ENCODE assay signal across 9 mouse cellular contexts in the genomic region with DNA sequence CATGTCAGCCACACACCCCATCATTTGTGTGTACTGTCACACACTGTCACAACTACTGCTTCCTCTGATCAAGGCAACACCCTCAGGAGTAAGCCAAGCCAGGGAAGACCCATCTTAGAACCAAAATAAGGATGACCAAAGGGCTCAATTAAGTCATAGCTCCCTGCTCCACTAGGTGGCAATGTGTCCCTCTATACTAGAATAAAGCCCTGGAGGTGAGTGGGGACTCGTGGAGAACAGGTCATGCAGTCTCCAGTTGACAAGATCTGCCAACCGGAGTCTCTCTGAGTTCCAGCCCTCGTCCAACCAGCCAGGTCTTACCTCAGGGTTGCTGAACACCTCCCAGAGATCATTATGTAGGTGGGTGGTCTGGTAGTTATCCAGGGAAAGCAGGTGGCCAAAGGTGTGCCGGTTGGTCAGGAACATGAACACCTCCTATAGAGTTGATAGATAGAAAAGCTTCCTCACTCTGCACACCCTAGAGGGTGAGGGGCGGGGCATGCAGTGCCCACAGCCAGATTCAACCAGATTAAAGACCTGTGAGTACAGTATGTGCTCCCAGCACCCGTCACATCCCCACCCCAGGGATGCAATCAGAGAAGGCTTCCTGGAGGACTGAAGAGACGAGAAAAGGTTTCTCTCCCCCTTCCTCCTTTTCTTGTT. TPM values are rescaled to one million over a fixed set of nuclear protein-coding genes. Genes with fewer than 3 reads are reported as not detected.
A peak's percentile ranks its signal among the peaks of the same experiment; 100 is the strongest.
DNase-seq lines count a peak whose midpoint lies in the region; ATAC-seq and TF ChIP-seq lines count a peak whose summit lies in the region.
"Had no signal": no experiment of that assay in that cellular context is flagged by ENCODE, and none has a peak within 500 bp of the region (broad histone marks: within the 10 kb centered on the region; RNA-seq: fewer than 3 reads in every experiment).

No protein-coding gene starts in this region.

- no peak overlapping the region for H3K4me2 ChIP-seq in heart, embryonic 14.5 days (ENCODE audit: low read length)
- no peak overlapping the region for H3K4me2 ChIP-seq in kidney, postnatal 0 days (ENCODE audit: low read length)
- H3K4me2 ChIP-seq: embryonic facial prominence, embryonic 12.5 days had no signal

- no peak overlapping the region for H3K27ac ChIP-seq in heart, embryonic 14.5 days (replicated peaks in 1 of 2; ENCODE audit: control insufficient read depth in 1 of 2, insufficient read depth in 1 of 2, low read depth in 2 of 2, low read length in 2 of 2)
- H3K27ac ChIP-seq in MEL (ENCODE audit: control insufficient read depth, low read depth, low read length), result no peak overlapping the region
- no peak overlapping the region for H3K27ac ChIP-seq in kidney, postnatal 0 days
- H3K27ac ChIP-seq: embryonic facial prominence, embryonic 12.5 days had no signal

- no peak for DNase-seq in heart, adult 8-10 months (ENCODE audit: low spot score)
- DNase-seq in A20 (ENCODE audit: low read depth, low spot score) (peak; percentile 59), MEL (ENCODE audit: low read depth, low spot score) (peak; percentile 67)
- DNase-seq in kidney, postnatal 0 days (ENCODE audit: low spot score), result peak; percentile 85
- no peak for DNase-seq in cerebellum, adult 11-12 months

- TF ChIP-seq RAD21 in MEL (IDR thresholded peaks at IDR 0.05; ENCODE audit: low read depth, low read length), result peak; percentile 50

- H3K9me3 ChIP-seq in heart, embryonic 14.5 days (ENCODE audit: control insufficient read depth, low read length), result no peaks in the 10 kb centered on the region
- H3K9me3 ChIP-seq in MEL (replicated peaks; ENCODE audit: insufficient read depth, low read length), result no peaks in the 10 kb centered on the region
- no peaks in the 10 kb centered on the region for H3K9me3 ChIP-seq in kidney, postnatal 0 days (replicated peaks; ENCODE audit: low read length)
- H3K9me3 ChIP-seq: embryonic facial prominence, embryonic 12.5 days had no signal

- no peak overlapping the region for H3K4me3 ChIP-seq in heart, embryonic 14.5 days (ENCODE audit: control insufficient read depth in 1 of 2, insufficient read depth in 1 of 2, low read depth in 1 of 2, low read length in 2 of 2)
- no peak overlapping the region for H3K4me3 ChIP-seq in MEL (ENCODE audit: control insufficient read depth in 1 of 2, insufficient read depth in 1 of 2, low read depth in 2 of 2, low read length in 2 of 2)
- no peak overlapping the region for H3K4me3 ChIP-seq in kidney, postnatal 0 days (replicated peaks; ENCODE audit: low read depth, low read length)
- H3K4me3 ChIP-seq: embryonic facial prominence, embryonic 12.5 days had no signal

- WGBS in heart, embryonic 14.5 days, result 57% methylated on average over 7 of the region's 7 CpGs
- 55% methylated on average over 7 of the region's 7 CpGs for WGBS in kidney, postnatal 0 days

- TF ChIP-seq CTCF in MEL (IDR thresholded peaks at IDR 0.05 in 2 of 3, conservative IDR thresholded peaks at IDR 0.05 in 1 of 3; ENCODE audit: control insufficient read depth in 1 of 3, insufficient read depth in 1 of 3, low read depth in 2 of 3, low read length in 3 of 3, poor library complexity in 1 of 3, severe bottlenecking in 1 of 3), result peak; percentile 35 to 74 (median 67); a peak in 5 of 6 replicates
- TF ChIP-seq CTCF in kidney, postnatal 0 days (IDR thresholded peaks at IDR 0.05; ENCODE audit: low read depth), result peak; percentile 80

- TF ChIP-seq POLR2A in MEL (IDR thresholded peaks at IDR 0.05; ENCODE audit: control insufficient read depth in 1 of 2, insufficient read depth in 1 of 2, low read depth in 1 of 2, low read length in 2 of 2, poor library complexity in 1 of 2), result no peak

- no peaks in the 10 kb centered on the region for H3K4me1 ChIP-seq in heart, embryonic 14.5 days (ENCODE audit: control insufficient read depth in 2 of 2, insufficient read depth in 2 of 2, low read length in 2 of 2)
- H3K4me1 ChIP-seq in MEL (ENCODE audit: control insufficient read depth in 1 of 2, insufficient read depth in 2 of 2, low read length in 2 of 2), result no peaks in the 10 kb centered on the region
- H3K4me1 ChIP-seq in kidney, postnatal 0 days (replicated peaks; ENCODE audit: insufficient read depth, low read length), result no peaks in the 10 kb centered on the region
- H3K4me1 ChIP-seq: embryonic facial prominence, embryonic 12.5 days had no signal

- peaks cover 81% of the 10 kb centered on the region for H3K36me3 ChIP-seq in heart, embryonic 14.5 days (ENCODE audit: control insufficient read depth, insufficient read depth, low read length)
- H3K36me3 ChIP-seq in MEL (ENCODE audit: control insufficient read depth in 1 of 2, insufficient read depth in 2 of 2, low read length in 2 of 2), result no peaks in the 10 kb centered on the region
- peaks cover 13% of the 10 kb centered on the region; the same call in 1 of the 2 replicates for H3K36me3 ChIP-seq in kidney, postnatal 0 days (ENCODE audit: insufficient read depth, low read length)

- no peak for TF ChIP-seq EP300 in MEL (IDR thresholded peaks at IDR 0.05; ENCODE audit: low read depth in 1 of 2, low read length in 2 of 2)

- peak; percentile 15; the same call in 1 of the 2 replicates for ATAC-seq in heart, embryonic 14.5 days (ENCODE audit: insufficient number of reproducible peaks, insufficient read depth, low FRiP score, low read depth)
- ATAC-seq in erythroblast, adult 5-6 weeks (replicated peaks; ENCODE audit: low FRiP score, poor library complexity, severe bottlenecking), result peak; percentile 53; the same call in 1 of the 2 replicates
- ATAC-seq in kidney, postnatal 0 days (replicated peaks; ENCODE audit: low FRiP score, low read depth), result peak; percentile 56
- ATAC-seq in megakaryocyte progenitor cell, adult 5-6 weeks (replicated peaks; ENCODE audit: poor library complexity), result peak; percentile 90

- H3K27me3 ChIP-seq in heart, embryonic 14.5 days (ENCODE audit: control insufficient read depth, insufficient read depth, low read length), result no peaks in the 10 kb centered on the region
- no peaks in the 10 kb centered on the region for H3K27me3 ChIP-seq in MEL (ENCODE audit: control insufficient read depth in 1 of 2, insufficient read depth in 2 of 2, low read length in 2 of 2)
- H3K27me3 ChIP-seq in kidney, postnatal 0 days (ENCODE audit: insufficient read depth, low read length), result no peaks in the 10 kb centered on the region
- H3K27me3 ChIP-seq: embryonic facial prominence, embryonic 12.5 days had no signal

- no peaks in the 10 kb centered on the region for H3K79me2 ChIP-seq in MEL (ENCODE audit: control insufficient read depth, insufficient read depth, low read length, poor library complexity)

- no peak overlapping the region for H3K9ac ChIP-seq in heart, embryonic 14.5 days (ENCODE audit: low read length)
- H3K9ac ChIP-seq in MEL (ENCODE audit: control insufficient read depth, low read depth, low read length, poor library complexity, severe bottlenecking), result no peak overlapping the region
- no peak overlapping the region for H3K9ac ChIP-seq in kidney, postnatal 0 days (ENCODE audit: low read depth, low read length)
- H3K9ac ChIP-seq: embryonic facial prominence, embryonic 12.5 days had no signal

RNA-seq across cellular contexts. Expression of a gene that starts 14.1 kb away (rescaled TPM):
- polyA plus RNA-seq in heart, embryonic 14.5 days (2014; fragmentation: Nextera tagmentation; extraction: Ambion mirVana), result 107 and 117 TPM in 2 replicates
- 100 to 1,000 TPM; 664 to 803 (median 747) TPM for total RNA-seq in heart, adult 8-10 months (2022)
- 16.0 and 19.0 TPM in 2 replicates for total RNA-seq in MEL (2012; rRNA removed)
- 10 to 100 TPM in 1 of 2 experiments, not detected in 1; 32.8 TPM for polyA plus RNA-seq in MEL (2012; ENCODE audit: insufficient read depth in 1 of 2, insufficient read length in 2 of 2, low read depth in 1 of 2, low replicate concordance in 2 of 2, missing spikeins in 1 of 2)
- total RNA-seq in erythroblast, adult 5-6 weeks (2015; ENCODE audit: low replicate concordance), result 5.2 and 5.6 TPM in 2 replicates
- total RNA-seq in erythroblast, adult 5-6 weeks (2017; ENCODE audit: low replicate concordance), result 6.1 and 6.6 TPM in 2 replicates
- 28.9 and 33.8 TPM in 2 replicates for polyA plus RNA-seq in kidney, postnatal 0 days (2015; fragmentation: Nextera tagmentation; extraction: Ambion mirVana)
- total RNA-seq in megakaryocyte progenitor cell, adult 5-6 weeks (2015), result 24.3 and 25.0 TPM in 2 replicates
- 29.1 and 33.6 TPM in 2 replicates for total RNA-seq in megakaryocyte progenitor cell, adult 5-6 weeks (2017)

RNA-seq across cellular contexts. Expression of a gene that starts 18.0 kb away (rescaled TPM):
- polyA plus RNA-seq in heart, embryonic 14.5 days (2014; fragmentation: Nextera tagmentation; extraction: Ambion mirVana), result 50.1 and 50.7 TPM in 2 replicates
- 10 to 100 TPM; 52.7 to 66.9 (median 61.3) TPM for total RNA-seq in heart, adult 8-10 months (2022)
- total RNA-seq in MEL (2012; rRNA removed), result 7.2 and 8.2 TPM in 2 replicates
- polyA plus RNA-seq in MEL (2012; ENCODE audit: insufficient read depth in 1 of 2, insufficient read length in 2 of 2, low read depth in 1 of 2, low replicate concordance in 2 of 2, missing spikeins in 1 of 2), result 10 to 100 TPM in 1 of 2 experiments, not detected in 1; 20.8 TPM
- total RNA-seq in erythroblast, adult 5-6 weeks (2015; ENCODE audit: low replicate concordance), result 1.5 and 2.1 TPM in 2 replicates
- total RNA-seq in erythroblast, adult 5-6 weeks (2017; ENCODE audit: low replicate concordance), result 2.4 and 2.6 TPM in 2 replicates
- polyA plus RNA-seq in kidney, postnatal 0 days (2015; fragmentation: Nextera tagmentation; extraction: Ambion mirVana), result 38.1 and 38.2 TPM in 2 replicates
- 4.8 and 5.6 TPM in 2 replicates for total RNA-seq in megakaryocyte progenitor cell, adult 5-6 weeks (2015)
- total RNA-seq in megakaryocyte progenitor cell, adult 5-6 weeks (2017), result 10.5 and 12.2 TPM in 2 replicates

RNA-seq across cellular contexts. Expression of a gene that starts 22.1 kb away (rescaled TPM):
- 19.3 and 22.1 TPM in 2 replicates for polyA plus RNA-seq in heart, embryonic 14.5 days (2014; fragmentation: Nextera tagmentation; extraction: Ambion mirVana)
- 10 to 100 TPM; 35.8 to 43.1 (median 39.7) TPM for total RNA-seq in heart, adult 8-10 months (2022)
- total RNA-seq in MEL (2012; rRNA removed), result 41.3 and 48.3 TPM in 2 replicates
- 10 to 100 TPM in 1 of 2 experiments, not detected in 1; 59.9 TPM for polyA plus RNA-seq in MEL (2012; ENCODE audit: insufficient read depth in 1 of 2, insufficient read length in 2 of 2, low read depth in 1 of 2, low replicate concordance in 2 of 2, missing spikeins in 1 of 2)
- 12.1 and 14.4 TPM in 2 replicates for total RNA-seq in erythroblast, adult 5-6 weeks (2015; ENCODE audit: low replicate concordance)
- 9.6 and 11.1 TPM in 2 replicates for total RNA-seq in erythroblast, adult 5-6 weeks (2017; ENCODE audit: low replicate concordance)
- polyA plus RNA-seq in kidney, postnatal 0 days (2015; fragmentation: Nextera tagmentation; extraction: Ambion mirVana), result 17.0 and 21.1 TPM in 2 replicates
- total RNA-seq in megakaryocyte progenitor cell, adult 5-6 weeks (2015), result 32.9 and 34.2 TPM in 2 replicates
- 30.4 and 38.6 TPM in 2 replicates for total RNA-seq in megakaryocyte progenitor cell, adult 5-6 weeks (2017)

RNA-seq across cellular contexts. Expression of a gene that starts 49.8 kb away (rescaled TPM):
- 8.8 and 9.2 TPM in 2 replicates for polyA plus RNA-seq in heart, embryonic 14.5 days (2014; fragmentation: Nextera tagmentation; extraction: Ambion mirVana)
- total RNA-seq in heart, adult 8-10 months (2022), result 10 to 100 TPM; 17.8 to 23.1 (median 20.2) TPM
- total RNA-seq in MEL (2012; rRNA removed), result 3.0 and 3.8 TPM in 2 replicates
- polyA plus RNA-seq in MEL (2012; ENCODE audit: insufficient read depth in 1 of 2, insufficient read length in 2 of 2, low read depth in 1 of 2, low replicate concordance in 2 of 2, missing spikeins in 1 of 2), result 1 to 10 TPM in 1 of 2 experiments, not detected in 1; 4.6 TPM
- not detected in 2 replicates for total RNA-seq in erythroblast, adult 5-6 weeks (2015; ENCODE audit: low replicate concordance)
- total RNA-seq in erythroblast, adult 5-6 weeks (2017; ENCODE audit: low replicate concordance), result 1.7 and 4.5 TPM in 2 replicates
- polyA plus RNA-seq in kidney, postnatal 0 days (2015; fragmentation: Nextera tagmentation; extraction: Ambion mirVana), result 3.8 and 4.3 TPM in 2 replicates
- total RNA-seq in megakaryocyte progenitor cell, adult 5-6 weeks (2015), result 4.2 and 5.3 TPM in 2 replicates
- 13.4 and 15.9 TPM in 2 replicates for total RNA-seq in megakaryocyte progenitor cell, adult 5-6 weeks (2017)

RNA-seq across cellular contexts. Expression of a gene that starts 50.0 kb away (rescaled TPM):
- polyA plus RNA-seq in heart, embryonic 14.5 days (2014; fragmentation: Nextera tagmentation; extraction: Ambion mirVana), result 18.9 and 23.0 TPM in 2 replicates
- 1 to 10 TPM; 6.0 to 9.4 (median 7.2) TPM for total RNA-seq in heart, adult 8-10 months (2022)
- 19.0 and 22.8 TPM in 2 replicates for total RNA-seq in MEL (2012; rRNA removed)
- polyA plus RNA-seq in MEL (2012; ENCODE audit: insufficient read depth in 1 of 2, insufficient read length in 2 of 2, low read depth in 1 of 2, low replicate concordance in 2 of 2, missing spikeins in 1 of 2), result 10 to 100 TPM in 1 of 2 experiments, not detected in 1; 31.4 TPM
- 7.3 and 16.3 TPM in 2 replicates for total RNA-seq in erythroblast, adult 5-6 weeks (2015; ENCODE audit: low replicate concordance)
- 12.3 and 26.6 TPM in 2 replicates for total RNA-seq in erythroblast, adult 5-6 weeks (2017; ENCODE audit: low replicate concordance)
- 29.4 and 30.6 TPM in 2 replicates for polyA plus RNA-seq in kidney, postnatal 0 days (2015; fragmentation: Nextera tagmentation; extraction: Ambion mirVana)
- 34.1 and 40.2 TPM in 2 replicates for total RNA-seq in megakaryocyte progenitor cell, adult 5-6 weeks (2015)
- 43.6 and 50.4 TPM in 2 replicates for total RNA-seq in megakaryocyte progenitor cell, adult 5-6 weeks (2017)

Comparison
In these comparisons a context has a peak if more than half of its experiments do, and no peak if none do; other contexts are left out.
1. ATAC-seq: peak in every context shown above with its lines; median percentile 90 in megakaryocyte progenitor cell, adult 5-6 weeks; 56 in kidney, postnatal 0 days; 53 in erythroblast, adult 5-6 weeks; 15 in heart, embryonic 14.5 days.
2. DNase-seq: peak in A20 (single experiment), MEL (single experiment) and kidney, postnatal 0 days (single experiment); none in heart, adult 8-10 months (single experiment) and cerebellum, adult 11-12 months (single experiment).
3. RNA of a gene that starts 14.1 kb away (total RNA-seq): 664 to 803 TPM in heart, adult 8-10 months; 24.3 to 33.6 TPM in megakaryocyte progenitor cell, adult 5-6 weeks, 16.0 to 19.0 TPM in MEL and 5.2 to 6.6 TPM in erythroblast, adult 5-6 weeks; every median in the first group is over 10 times any median in the second.